In genomic region chr1:36095423-36096272, GRCm38 (mm10) we compare ENCODE assay signal across 8 mouse cellular contexts. TPM values are rescaled to one million over a fixed set of nuclear protein-coding genes. Genes with fewer than 3 reads are reported as not detected.
DNase-seq lines count a peak whose midpoint lies in the region; ATAC-seq lines count a peak whose summit lies in the region.

No protein-coding gene starts in this region.

- peaks cover 7% of the 10 kb centered on the region for H3K4me1 ChIP-seq in hindbrain, embryonic 15.5 days (replicated peaks)
- H3K4me1 ChIP-seq in hindbrain, embryonic 12.5 days: peaks cover 6% of the 10 kb centered on the region; the same call in 1 of the 2 replicates
- H3K4me1 ChIP-seq in neural tube, embryonic 15.5 days: peaks cover 23% of the 10 kb centered on the region

- no peaks in the 10 kb centered on the region for H3K9me3 ChIP-seq in hindbrain, embryonic 15.5 days
- no peaks in the 10 kb centered on the region for H3K9me3 ChIP-seq in hindbrain, embryonic 12.5 days (replicated peaks)
- no peaks in the 10 kb centered on the region for H3K9me3 ChIP-seq in neural tube, embryonic 15.5 days (replicated peaks)

- no peak overlapping the region for H3K27ac ChIP-seq in hindbrain, embryonic 15.5 days (replicated peaks)
- H3K27ac ChIP-seq in hindbrain, embryonic 12.5 days: no peak overlapping the region
- H3K27ac ChIP-seq in neural tube, embryonic 15.5 days (replicated peaks): no peak overlapping the region

- 78% methylated on average over 12 of the region's 12 CpGs for WGBS in hindbrain, embryonic 15.5 days
- WGBS in hindbrain, embryonic 12.5 days: 87% methylated on average over 12 of the region's 12 CpGs
- 82% methylated on average over 12 of the region's 12 CpGs for whole genome bisulfite sequencing in neural tube, embryonic 15.5 days

- no peaks in the 10 kb centered on the region for H3K27me3 ChIP-seq in hindbrain, embryonic 15.5 days
- H3K27me3 ChIP-seq in hindbrain, embryonic 12.5 days: no peaks in the 10 kb centered on the region
- no peaks in the 10 kb centered on the region for H3K27me3 ChIP-seq in neural tube, embryonic 15.5 days (replicated peaks)

- intact Hi-C loops in heart, postnatal 10 days (cut with DNase I): no loop called here
- intact Hi-C loops in left cerebral cortex, postnatal 14 days (cut with DNase I): no loop called here

- peak; percentile 82 for DNase-seq in c-Kit-negative CD71-positive TER-119-positive erythroid progenitor cells, embryonic 14.5 days (ENCODE audit: low read depth, low spot score)
- DNase-seq in heart, postnatal 10 days: peak; percentile 54 to 66
- DNase-seq in left cerebral cortex, postnatal 14 days (ENCODE audit: low spot score in 2 of 2): peak; percentile 92 to 97
- no peak for DNase-seq in embryo, embryonic 11 days
- no peak for DNase-seq in thymus, postnatal 36 days

- no peak overlapping the region for H3K4me3 ChIP-seq in hindbrain, embryonic 15.5 days
- no peak overlapping the region for H3K4me3 ChIP-seq in hindbrain, embryonic 12.5 days
- H3K4me3 ChIP-seq in neural tube, embryonic 15.5 days (replicated peaks): no peak overlapping the region

- H3K36me3 ChIP-seq in hindbrain, embryonic 15.5 days: peaks cover 4% of the 10 kb centered on the region; the same call in 1 of the 2 replicates
- H3K36me3 ChIP-seq in hindbrain, embryonic 12.5 days: peaks cover 35% of the 10 kb centered on the region
- peaks cover 13% of the 10 kb centered on the region for H3K36me3 ChIP-seq in neural tube, embryonic 15.5 days

- H3K9ac ChIP-seq in hindbrain, embryonic 15.5 days: no peak overlapping the region
- H3K9ac ChIP-seq in hindbrain, embryonic 12.5 days: no peak overlapping the region
- H3K9ac ChIP-seq in neural tube, embryonic 15.5 days (replicated peaks): no peak overlapping the region

- peak; percentile 13; the same call in 1 of the 2 replicates for ATAC-seq in hindbrain, embryonic 15.5 days (ENCODE audit: low FRiP score, low read depth)
- no peak for ATAC-seq in hindbrain, embryonic 12.5 days (ENCODE audit: low FRiP score)
- peak; percentile 48; the same call in 1 of the 2 replicates for ATAC-seq in neural tube, embryonic 15.5 days (ENCODE audit: low FRiP score)

- H3K4me2 ChIP-seq in hindbrain, embryonic 15.5 days: no peak overlapping the region
- no peak overlapping the region for H3K4me2 ChIP-seq in hindbrain, embryonic 12.5 days (replicated peaks)
- no peak overlapping the region for H3K4me2 ChIP-seq in neural tube, embryonic 15.5 days

RNA-seq across cellular contexts. Expression of gene Hs6st1, which starts 27.4 kb away (rescaled TPM):
- 31.0 and 31.3 TPM in 2 replicates for polyA plus RNA-seq in hindbrain, embryonic 15.5 days (2015; fragmentation: Nextera tagmentation; extraction: Ambion mirVana)
- polyA plus RNA-seq in hindbrain, embryonic 12.5 days (2016; fragmentation: Nextera tagmentation; extraction: Ambion mirVana): 20.5 and 22.0 TPM in 2 replicates
- 10 to 100 TPM; 26.4 to 35.1 TPM for total RNA-seq in heart, postnatal 10 days (2021)
- 10 to 100 TPM; 73.1 to 77.7 TPM for total RNA-seq in left cerebral cortex, postnatal 14 days (2021)
- polyA plus RNA-seq in neural tube, embryonic 15.5 days (2015; fragmentation: Nextera tagmentation; extraction: Ambion mirVana): 11.7 and 24.1 TPM in 2 replicates

Comparison
In these comparisons a context has a peak if more than half of its experiments do, and no peak if none do; other contexts are left out.
1. DNase-seq: peak in c-Kit-negative CD71-positive TER-119-positive erythroid progenitor cells, embryonic 14.5 days (single experiment), heart, postnatal 10 days (2 of 2) and left cerebral cortex, postnatal 14 days (2 of 2); none in embryo, embryonic 11 days (single experiment) and thymus, postnatal 36 days (0 of 2).